Mouse (Mus musculus) heart, embryonic 13.5 days (tissue): ENCODE results near the gene Coro1c. TPM values are rescaled to one million over a fixed set of nuclear protein-coding genes. Genes with fewer than 3 reads are reported as not detected.
A peak's percentile ranks its signal among the peaks of the same experiment; 100 is the strongest.

Source experiments
- ATAC-seq: fragments of 200-750 bp; cut with Nextera tagmentation; 2 replicates; pipeline ENCODE4 v1.8.0; 2017; ENCODE audit warnings: moderate TSS enrichment; ENCODE audit not compliant: insufficient number of reproducible peaks, low FRiP score, low TSS enrichment; ENCODE audit errors: extremely low read depth
- H3K27ac ChIP-seq: fragments of 300-500 bp; sonication (generic); replicated peaks from 2 replicates; pipeline ENCODE4 v1.5.1; 2015; ENCODE audit warnings: moderate library complexity, mild to moderate bottlenecking, inconsistent platforms
- H3K27me3 ChIP-seq: fragments of 300-500 bp; sonication (generic); replicated peaks from 2 replicates; pipeline ENCODE4 v1.6.1; 2015; ENCODE audit warnings: mild to moderate bottlenecking, inconsistent platforms
- H3K36me3 ChIP-seq: fragments of 300-500 bp; sonication (generic); 2 replicates; pipeline ENCODE4 v1.6.1; 2015; ENCODE audit warnings: mild to moderate bottlenecking, inconsistent platforms
- H3K4me1 ChIP-seq: fragments of 300-500 bp; sonication (generic); 2 replicates; pipeline ENCODE4 v1.6.1; 2015; ENCODE audit warnings: inconsistent platforms
- H3K4me2 ChIP-seq: fragments of 300-500 bp; sonication (generic); 2 replicates; pipeline ENCODE4 v1.6.1; 2015; ENCODE audit warnings: inconsistent platforms, mild to moderate bottlenecking, moderate library complexity
- H3K4me3 ChIP-seq: fragments of 300-500 bp; sonication (generic); 2 replicates; pipeline ENCODE4 v1.5.1; 2015; ENCODE audit warnings: moderate library complexity, mild to moderate bottlenecking, inconsistent platforms
- H3K9ac ChIP-seq: fragments of 300-500 bp; sonication (generic); 2 replicates; pipeline ENCODE4 v1.6.1; 2015; ENCODE audit warnings: inconsistent platforms, mild to moderate bottlenecking, moderate library complexity
- H3K9me3 ChIP-seq: fragments of 300-500 bp; sonication (generic); 2 replicates; pipeline ENCODE4 v1.6.1; 2016; ENCODE audit warnings: inconsistent platforms
- WGBS: fragments of 180-500 bp; shearing (Covaris S2); methylation state at CpG from one replicate; pipeline ENCODE4 v1.1.7; 2015; ENCODE audit warnings: mixed read lengths; 5-methylcytosine and 5-hydroxymethylcytosine counted together
- polyA plus RNA-seq: library from polyadenylated mRNA; unstranded; fragments of >200 nt; fragmentation: Nextera tagmentation; extraction: Ambion mirVana; gene quantifications from 2 replicates; pipeline ENCODE4 v1.2.1, GENCODE M21; 2015

The Coro1c gene
- polyA plus RNA-seq, 1 experiment from 2014 or later: 99.4 TPM

- peak overlapping the region; percentile 71 for H3K9ac ChIP-seq
- no peaks in the 10 kb centered on the region for H3K27me3 ChIP-seq
- ATAC-seq: no peak
- WGBS: 30% methylated on average over 21 of the region's 21 CpGs
- H3K36me3 ChIP-seq: peaks cover 12% of the 10 kb centered on the region
- H3K4me3 ChIP-seq: no peak overlapping the region
- H3K4me2 ChIP-seq: peak overlapping the region; percentile 39
- H3K27ac ChIP-seq: peak overlapping the region; percentile 96
- no peaks in the 10 kb centered on the region for H3K9me3 ChIP-seq
- peaks cover 85% of the 10 kb centered on the region for H3K4me1 ChIP-seq
Observed at GRCm38 (mm10) chr5:113870393-113871040, 38.0 kb downstream of the Coro1c start.

- peaks cover 71% of the 10 kb centered on the region for H3K4me1 ChIP-seq
- WGBS: 45% methylated on average over 11 of the region's 11 CpGs
Observed at GRCm38 (mm10) chr5:113869132-113869531, 39.4 kb downstream of the Coro1c start.

GRCm38 (mm10) chr5:113864992-113865391, 43.6 kb downstream of the Coro1c start:
- 68% methylated on average over 6 of the region's 6 CpGs for WGBS
- H3K27ac ChIP-seq: no peak overlapping the region
- H3K4me3 ChIP-seq: no peak overlapping the region
- peaks cover 48% of the 10 kb centered on the region for H3K36me3 ChIP-seq
- H3K4me1 ChIP-seq: peaks cover 37% of the 10 kb centered on the region
- ATAC-seq: no peak
- H3K4me2 ChIP-seq: no peak overlapping the region
- no peak overlapping the region for H3K9ac ChIP-seq
- no peaks in the 10 kb centered on the region for H3K9me3 ChIP-seq
- H3K27me3 ChIP-seq: no peaks in the 10 kb centered on the region

More at GRCm38 (mm10) chr5:113869132-113869531, 39.4 kb downstream of the Coro1c start:
- Histone ChIP-seq H3K27ac (peak overlapping the region; percentile 96), H3K27me3 (no peaks in the 10 kb centered on the region), H3K4me2 (peak overlapping the region; percentile 16), H3K4me3 (no peak overlapping the region), H3K9ac (peak overlapping the region; percentile 71; the same call in 1 of the 2 replicates), H3K9me3 (no peaks in the 10 kb centered on the region), H3K36me3 (peaks cover 18% of the 10 kb centered on the region)
- 0 out of 2 replicates have a peak, but pooled peaks have one; percentile 10 for ATAC-seq

DNA sequence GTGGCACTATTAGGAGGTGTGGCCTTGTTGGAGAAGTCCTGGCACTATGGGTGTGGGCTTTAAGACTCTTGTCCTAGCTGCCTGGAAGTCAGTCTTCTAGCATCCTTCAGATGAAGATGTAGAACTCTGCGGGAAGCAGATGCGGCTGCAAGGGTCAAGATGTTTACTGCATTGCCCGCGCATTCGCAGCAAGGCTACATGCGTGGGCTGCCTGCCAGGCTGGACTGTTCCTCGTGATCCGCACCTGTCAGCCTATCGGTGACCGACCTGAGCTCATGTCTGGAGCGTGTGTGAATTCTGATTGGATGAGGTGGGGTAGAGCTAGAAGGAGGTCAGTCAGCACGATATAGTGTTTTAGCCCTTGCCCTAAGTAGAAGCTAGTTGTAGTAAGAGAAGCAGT, 44.6 kb downstream of the Coro1c start:
- H3K4me2 ChIP-seq: no peak overlapping the region
- no peaks in the 10 kb centered on the region for H3K27me3 ChIP-seq
- no peak for ATAC-seq
- no peak overlapping the region for H3K4me3 ChIP-seq
- no peaks in the 10 kb centered on the region for H3K9me3 ChIP-seq
- H3K9ac ChIP-seq: no peak overlapping the region
- peaks cover 48% of the 10 kb centered on the region for H3K36me3 ChIP-seq
- WGBS: 89% methylated on average over 12 of the region's 12 CpGs
- H3K27ac ChIP-seq: no peak overlapping the region
- peaks cover 36% of the 10 kb centered on the region for H3K4me1 ChIP-seq

DNA sequence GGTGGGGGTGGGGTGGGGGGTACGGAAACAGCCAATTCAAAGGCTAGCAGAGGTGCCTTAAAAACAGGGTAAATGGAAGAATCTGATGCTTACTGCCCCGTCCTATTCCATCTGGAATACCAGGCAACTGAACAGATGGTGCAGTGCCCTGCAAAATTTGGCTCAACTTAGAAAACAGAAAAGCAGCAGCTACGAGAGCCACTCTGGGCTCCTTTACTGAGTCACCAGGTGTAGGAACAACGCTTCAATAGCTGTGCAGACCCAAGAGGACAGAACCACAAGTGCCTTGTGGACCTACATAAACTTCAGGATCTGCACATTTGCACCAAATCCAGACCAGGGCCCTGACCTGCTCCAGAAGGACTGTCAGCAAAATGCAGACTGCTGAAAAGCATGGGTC, 46.1 kb downstream of the Coro1c start:
- Histone ChIP-seq H3K36me3 (peaks cover 48% of the 10 kb centered on the region), H3K4me3 (no peak overlapping the region), H3K27ac (no peak overlapping the region), H3K27me3 (no peaks in the 10 kb centered on the region), H3K4me2 (no peak overlapping the region), H3K4me1 (peaks cover 38% of the 10 kb centered on the region), H3K9me3 (no peaks in the 10 kb centered on the region), H3K9ac (no peak overlapping the region)
- no peak for ATAC-seq
- 94% methylated on average over 4 of the region's 4 CpGs for WGBS

- no peak overlapping the region for H3K4me2 ChIP-seq
- H3K36me3 ChIP-seq: peaks cover 48% of the 10 kb centered on the region
- 91% methylated on average over 8 of the region's 8 CpGs for WGBS
- no peak overlapping the region for H3K4me3 ChIP-seq
- no peak overlapping the region for H3K9ac ChIP-seq
- H3K27ac ChIP-seq: no peak overlapping the region
- H3K9me3 ChIP-seq: no peaks in the 10 kb centered on the region
- H3K27me3 ChIP-seq: no peaks in the 10 kb centered on the region
- ATAC-seq: no peak
- H3K4me1 ChIP-seq: peaks cover 42% of the 10 kb centered on the region
Observed at GRCm38 (mm10) chr5:113861294-113861693, 47.3 kb downstream of the Coro1c start.

- ATAC-seq: peak; percentile 28; the same call in 1 of the 2 replicates
Observed at GRCm38 (mm10) chr5:113858971-113859370, 49.6 kb downstream of the Coro1c start.

GRCm38 (mm10) chr5:113858550-113858949, 50.0 kb downstream of the Coro1c start:
- H3K9me3 ChIP-seq: no peaks in the 10 kb centered on the region
- H3K4me1 ChIP-seq: peaks cover 69% of the 10 kb centered on the region
- H3K4me3 ChIP-seq: no peak overlapping the region
- no peak for ATAC-seq
- peak overlapping the region; percentile 70 for H3K9ac ChIP-seq
- peaks cover 32% of the 10 kb centered on the region for H3K36me3 ChIP-seq
- peak overlapping the region; percentile 28; the same call in 1 of the 2 replicates for H3K4me2 ChIP-seq
- no peaks in the 10 kb centered on the region for H3K27me3 ChIP-seq
- WGBS: 68% methylated on average over 10 of the region's 10 CpGs
- peak overlapping the region; percentile 96 for H3K27ac ChIP-seq

More at GRCm38 (mm10) chr5:113858971-113859370, 49.6 kb downstream of the Coro1c start:
- no peaks in the 10 kb centered on the region for H3K9me3 ChIP-seq
- no peaks in the 10 kb centered on the region for H3K27me3 ChIP-seq
- H3K4me2 ChIP-seq: peak overlapping the region; percentile 28
- peaks cover 65% of the 10 kb centered on the region for H3K4me1 ChIP-seq
- 17% methylated on average over 5 of the region's 5 CpGs for WGBS
- H3K9ac ChIP-seq: peak overlapping the region; percentile 70
- H3K27ac ChIP-seq: peak overlapping the region; percentile 96
- H3K4me3 ChIP-seq: no peak overlapping the region
- peaks cover 35% of the 10 kb centered on the region for H3K36me3 ChIP-seq

- Histone ChIP-seq H3K4me3 (no peak overlapping the region), H3K9me3 (no peaks in the 10 kb centered on the region), H3K27ac (peak overlapping the region; percentile 96), H3K9ac (peak overlapping the region; percentile 70), H3K27me3 (no peaks in the 10 kb centered on the region), H3K4me2 (no peak overlapping the region), H3K4me1 (peaks cover 77% of the 10 kb centered on the region), H3K36me3 (peaks cover 30% of the 10 kb centered on the region)
- ATAC-seq: no peak
- 53% methylated on average over 8 of the region's 8 CpGs for WGBS
Observed at GRCm38 (mm10) chr5:113857631-113858030, 50.9 kb downstream of the Coro1c start.

DNA sequence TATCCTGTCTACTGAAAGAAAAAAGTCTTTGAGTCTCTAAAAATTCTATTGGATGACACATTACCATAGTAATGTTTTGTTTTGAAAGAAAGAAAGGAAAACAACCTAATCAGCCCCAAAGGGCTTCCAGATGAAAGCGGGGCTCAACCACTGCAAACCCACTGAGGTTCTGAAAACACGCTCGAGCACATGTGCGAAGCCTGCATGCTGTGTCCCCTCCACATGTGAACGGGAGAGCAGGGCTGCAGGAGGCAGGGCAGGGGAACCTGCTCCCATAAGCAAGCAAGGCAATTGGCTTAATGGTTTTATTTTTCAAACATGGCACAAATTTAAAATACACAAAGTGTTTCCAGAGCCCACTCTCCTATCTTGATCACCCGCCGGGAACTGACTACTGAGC, 51.9 kb downstream of the Coro1c start:
- Histone ChIP-seq H3K4me2 (no peak overlapping the region), H3K4me1 (peaks cover 77% of the 10 kb centered on the region), H3K27me3 (no peaks in the 10 kb centered on the region), H3K4me3 (no peak overlapping the region), H3K9ac (peak overlapping the region; percentile 70), H3K9me3 (no peaks in the 10 kb centered on the region), H3K27ac (peak overlapping the region; percentile 96), H3K36me3 (peaks cover 30% of the 10 kb centered on the region)
- no peak for ATAC-seq
- WGBS: 64% methylated on average over 7 of the region's 7 CpGs

DNA sequence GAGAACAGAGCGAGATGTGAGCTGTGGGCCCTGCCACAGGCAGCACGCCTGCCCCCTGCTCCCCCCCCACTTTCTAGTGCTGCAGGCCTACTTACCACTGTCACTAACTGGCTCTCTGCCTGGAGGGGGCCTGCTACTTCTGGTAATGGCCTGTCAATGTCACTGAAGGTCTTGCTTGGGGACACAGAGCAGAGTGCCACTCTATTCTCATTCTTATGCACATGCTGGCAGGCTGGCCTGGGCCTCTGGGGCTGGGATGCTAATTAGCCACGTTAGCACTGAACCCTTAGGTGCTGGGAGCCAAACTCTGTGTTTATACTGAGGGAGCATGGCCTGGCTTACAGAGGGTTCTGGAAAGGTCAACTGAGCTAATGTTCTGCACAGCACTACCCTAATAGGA, 52.9 kb downstream of the Coro1c start:
- peak; percentile 65; the same call in 1 of the 2 replicates for ATAC-seq
- Histone ChIP-seq H3K4me1 (peaks cover 81% of the 10 kb centered on the region), H3K4me3 (no peak overlapping the region), H3K27ac (peak overlapping the region; percentile 96), H3K9me3 (no peaks in the 10 kb centered on the region), H3K9ac (peak overlapping the region; percentile 70), H3K27me3 (no peaks in the 10 kb centered on the region), H3K36me3 (peaks cover 30% of the 10 kb centered on the region), H3K4me2 (no peak overlapping the region)
- WGBS: 42% methylated on average over 3 of the region's 3 CpGs

- Histone ChIP-seq H3K4me2 (no peak overlapping the region), H3K27me3 (no peaks in the 10 kb centered on the region), H3K27ac (peak overlapping the region; percentile 96), H3K4me1 (peaks cover 78% of the 10 kb centered on the region), H3K36me3 (peaks cover 36% of the 10 kb centered on the region), H3K9me3 (no peaks in the 10 kb centered on the region), H3K9ac (peak overlapping the region; percentile 70), H3K4me3 (no peak overlapping the region)
- 93% methylated on average over 10 of the region's 10 CpGs for WGBS
- ATAC-seq: no peak
Observed at GRCm38 (mm10) chr5:113855117-113855516, 53.4 kb downstream of the Coro1c start.
